Mouse (Mus musculus) gastrocnemius, postnatal 14 days (tissue): ENCODE results near the gene Mgat4b. TPM values are rescaled to one million over a fixed set of nuclear protein-coding genes. Genes with fewer than 3 reads are reported as not detected.

Experiments
- DNase-seq: peaks from one replicate; pipeline ENCODE4 v3.0.0; 2021; ENCODE audit warnings: mixed read lengths
- intact Hi-C: fragments of 180-260 bp; cut with DNase I; formaldehyde crosslinking; loops from one replicate; pipeline ENCODE4 v1.15.1; 2025; ENCODE audit warnings: low total_unique reads
- total RNA-seq, 2 experiments: library from RNA; stranded (reverse); gene quantifications; 2 replicates each; pipeline ENCODE4 v1.2.3; 2021

Mgat4b gene
- total RNA-seq, 2 experiments from 2014 or later = 24.8 to 25.5 TPM

DNA sequence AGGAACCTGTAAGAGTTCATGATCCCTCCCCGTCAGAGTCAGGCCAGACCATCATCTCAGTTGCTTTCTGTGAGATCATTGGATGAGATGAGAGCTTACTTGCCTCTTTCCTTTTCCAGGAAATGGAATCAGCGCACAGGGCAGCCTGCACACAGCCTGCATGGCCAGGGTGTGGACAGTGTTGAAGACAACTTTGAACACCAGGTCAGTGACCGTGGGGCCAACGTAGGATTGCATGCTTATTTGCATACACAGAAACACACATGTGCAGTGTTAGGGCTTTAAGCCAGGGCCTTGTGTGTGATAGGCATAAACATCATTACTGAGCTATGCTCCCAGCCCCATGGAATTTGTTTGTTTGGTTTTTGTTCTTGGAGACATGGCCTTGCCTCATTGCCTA lies 13.2 kb upstream of the Mgat4b start:
- intact Hi-C loops = no loop called here
- DNase-seq = no peak

- intact Hi-C loops = no loop called here
- no peak for DNase-seq
These were observed 12.4 kb upstream of the Mgat4b start for GRCm38 (mm10) chr11:50198219-50198846.

- intact Hi-C loops = no loop called here
- DNase-seq = no peak
These were observed 11.8 kb upstream of the Mgat4b start for GRCm38 (mm10) chr11:50198916-50199315.

- no peak for DNase-seq
- intact Hi-C loops = no loop called here
These were observed 10.1 kb upstream of the Mgat4b start for GRCm38 (mm10) chr11:50200613-50201012.

DNA sequence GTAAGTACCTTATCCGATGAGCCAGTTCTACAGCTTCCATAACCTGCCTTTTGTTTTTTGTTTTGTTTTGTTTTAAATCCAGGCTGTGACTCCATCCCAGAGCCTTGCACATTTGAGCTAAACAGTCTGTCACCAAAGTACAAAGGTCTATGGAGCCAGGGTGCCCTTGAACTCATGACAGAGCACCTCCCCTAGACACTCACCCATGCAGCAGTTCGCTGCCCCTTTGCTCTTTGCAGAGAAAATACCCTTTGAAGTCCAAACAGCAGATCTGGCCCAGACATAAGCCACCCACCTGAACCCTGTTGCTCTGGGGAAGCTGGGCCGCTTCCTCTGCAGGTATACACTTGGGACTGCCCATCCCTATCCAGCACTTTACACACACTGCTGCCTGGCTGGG lies 9.1 kb upstream of the Mgat4b start:
- no peak for DNase-seq
- intact Hi-C loops = no loop called here

- intact Hi-C loops = no loop called here
- no peak for DNase-seq
These were observed 7.3 kb upstream of the Mgat4b start for GRCm38 (mm10) chr11:50203302-50203827.

DNA sequence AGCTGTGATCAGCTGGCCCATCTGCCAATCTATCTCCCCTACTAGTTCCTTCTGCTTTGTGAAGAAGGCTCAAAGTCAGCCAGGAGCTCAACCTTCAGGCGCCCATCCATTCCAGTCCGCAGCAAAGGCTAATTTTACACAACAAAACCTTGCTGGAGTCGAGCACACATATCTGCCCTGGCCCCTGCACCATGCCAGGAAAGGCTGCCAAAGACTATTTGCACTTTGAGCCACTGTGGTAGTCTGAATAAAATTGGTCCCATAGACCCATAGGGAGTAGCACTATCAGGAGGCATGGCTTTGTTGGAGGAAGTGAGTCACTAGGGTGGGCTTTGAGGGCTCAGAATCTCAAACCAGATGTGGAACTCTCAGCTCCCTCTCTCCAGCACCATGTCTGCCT lies 5.3 kb upstream of the Mgat4b start:
- DNase-seq = no peak
- intact Hi-C loops = no loop called here

GRCm38 (mm10) chr11:50206037-50206436 lies 4.7 kb upstream of the Mgat4b start:
- DNase-seq = no peak
- intact Hi-C loops = no loop called here

- no peak for DNase-seq
- intact Hi-C loops = no loop called here
These were observed 3.3 kb upstream of the Mgat4b start for GRCm38 (mm10) chr11:50207344-50207743.

GRCm38 (mm10) chr11:50208039-50208438 lies 2.7 kb upstream of the Mgat4b start:
- intact Hi-C loops = no loop called here
- DNase-seq = no peak

DNA sequence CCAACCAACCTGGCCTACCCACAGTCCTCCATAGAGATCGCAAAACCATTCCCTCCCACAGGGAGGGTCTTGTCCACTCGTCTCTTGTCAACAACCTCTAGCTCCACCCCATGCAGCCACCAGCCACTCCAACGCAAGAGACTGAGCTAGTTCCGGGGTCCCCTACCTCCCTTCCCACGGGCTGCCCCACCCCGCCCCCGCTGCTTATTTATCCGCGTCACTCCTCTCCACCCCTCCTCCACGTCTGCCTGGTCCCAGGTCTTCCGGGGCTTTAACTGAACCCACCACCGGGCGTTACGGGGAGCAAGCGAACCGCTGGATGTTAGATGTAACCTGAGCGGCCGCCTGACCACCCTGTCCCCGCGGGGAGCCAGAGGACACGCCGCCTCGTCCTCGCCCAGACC lies 587 bp upstream of the Mgat4b start:
- peak; percentile 95 for DNase-seq
- intact Hi-C loops = no loop called here

DNA sequence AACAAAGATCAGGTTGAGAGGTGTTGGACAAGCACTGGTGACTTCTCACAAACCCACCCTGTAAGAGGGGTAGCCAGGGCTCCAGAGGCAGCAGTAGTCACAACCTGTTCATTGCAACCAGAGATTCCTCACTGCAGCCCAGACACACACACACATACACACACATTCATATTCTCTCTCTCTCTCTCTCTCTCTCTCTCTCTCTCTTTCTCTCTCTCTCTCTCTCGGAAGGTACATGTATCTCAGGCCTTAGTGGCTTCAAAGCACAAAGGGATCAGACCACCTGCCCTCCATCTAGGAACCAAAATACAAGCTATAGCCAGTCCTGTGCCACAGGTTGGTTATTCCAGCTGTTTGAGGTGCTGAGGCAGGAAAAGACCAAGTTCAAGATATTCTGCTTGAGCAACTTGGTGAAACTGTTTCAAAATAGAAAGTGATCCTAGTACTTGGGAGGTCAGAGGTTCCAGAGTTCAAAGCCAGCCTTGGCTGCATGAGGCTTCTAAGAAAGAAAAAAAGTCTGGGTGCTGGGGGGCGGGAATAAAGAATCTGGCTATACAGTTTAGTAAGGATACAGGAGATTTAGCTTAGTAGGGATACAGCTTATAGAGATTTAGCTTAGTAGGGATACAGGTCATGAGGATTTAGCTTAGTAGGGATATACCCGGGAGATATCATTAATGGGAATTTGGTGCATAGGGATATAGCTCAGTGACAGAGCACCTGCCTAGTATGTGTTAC lies 801 bp downstream of the Mgat4b start:
- DNase-seq = no peak
- intact Hi-C loops = no loop called here

GRCm38 (mm10) chr11:50212060-50212739 lies 1.5 kb downstream of the Mgat4b start:
- DNase-seq = no peak
- intact Hi-C loops = no loop called here

DNA sequence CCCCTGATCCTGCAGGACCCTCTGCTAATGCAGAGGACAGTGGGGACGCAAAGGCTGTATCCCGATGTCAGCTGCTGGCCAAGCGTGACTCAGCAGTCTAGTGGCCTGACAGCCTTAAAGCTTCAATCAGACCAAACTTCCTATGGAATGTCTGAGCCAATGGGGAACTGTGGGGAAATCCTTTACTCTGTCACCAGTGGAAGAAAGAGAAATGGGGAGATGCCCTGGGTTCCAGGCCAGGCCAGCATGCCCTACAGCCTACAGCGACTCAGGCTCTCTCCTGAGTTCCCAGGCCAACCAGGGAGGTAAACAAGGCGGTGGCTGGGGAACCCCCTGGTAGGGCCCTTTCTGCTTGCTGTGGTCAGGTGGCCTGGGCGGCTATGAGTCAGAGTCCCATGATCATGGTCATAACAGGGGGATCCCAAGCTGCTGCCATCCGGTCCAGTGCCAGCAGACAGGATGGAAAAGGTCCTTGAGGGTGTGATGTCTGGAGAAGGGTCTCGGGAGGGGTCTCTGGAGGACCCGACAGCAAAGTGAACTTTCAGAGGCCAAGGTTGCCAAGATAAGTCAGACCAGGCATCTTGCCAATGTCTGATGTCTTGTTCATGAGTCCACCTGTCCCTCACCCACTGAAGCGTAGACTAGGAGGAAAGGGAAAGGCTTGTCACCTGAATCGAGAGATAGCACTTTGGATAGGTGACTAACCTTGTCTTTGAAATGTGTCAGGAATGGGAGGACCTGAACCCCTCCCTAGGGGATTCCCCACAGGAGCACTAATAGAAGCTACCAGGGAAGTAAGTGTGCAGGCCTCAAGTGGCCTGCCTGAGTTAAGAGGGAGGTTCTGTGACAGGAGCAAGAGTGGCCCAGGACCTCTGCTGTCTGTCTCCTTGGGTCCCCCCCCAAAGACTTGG lies 2.4 kb downstream of the Mgat4b start:
- intact Hi-C loops = no loop called here

DNA sequence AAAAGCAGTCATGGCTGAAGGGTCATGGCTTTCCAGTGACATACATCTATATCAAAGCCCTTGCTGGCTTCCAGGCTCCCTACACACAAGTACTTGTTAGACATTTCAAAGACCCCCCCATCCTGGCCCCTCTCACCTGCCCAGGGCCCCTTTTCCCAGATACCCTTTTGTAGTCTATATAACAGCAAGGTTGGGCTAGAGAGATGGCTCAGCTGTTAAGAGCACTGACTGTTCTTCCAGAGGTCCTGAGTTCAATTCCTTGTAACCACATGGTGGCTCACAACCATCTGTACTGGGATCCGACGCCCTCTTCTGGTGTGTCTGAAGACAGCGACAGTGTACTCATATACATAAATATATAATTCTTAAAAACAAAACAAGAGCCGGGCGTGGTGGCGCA lies 3.9 kb downstream of the Mgat4b start:
- intact Hi-C loops = loop anchor here (5.0 kb wide), 1 partner anchor 37 kb away; no protein-coding TSS in a partner anchor
- no peak for DNase-seq

More for the DNA sequence above, 2.4 kb downstream of the Mgat4b start:
- peak; percentile 80 for DNase-seq

DNA sequence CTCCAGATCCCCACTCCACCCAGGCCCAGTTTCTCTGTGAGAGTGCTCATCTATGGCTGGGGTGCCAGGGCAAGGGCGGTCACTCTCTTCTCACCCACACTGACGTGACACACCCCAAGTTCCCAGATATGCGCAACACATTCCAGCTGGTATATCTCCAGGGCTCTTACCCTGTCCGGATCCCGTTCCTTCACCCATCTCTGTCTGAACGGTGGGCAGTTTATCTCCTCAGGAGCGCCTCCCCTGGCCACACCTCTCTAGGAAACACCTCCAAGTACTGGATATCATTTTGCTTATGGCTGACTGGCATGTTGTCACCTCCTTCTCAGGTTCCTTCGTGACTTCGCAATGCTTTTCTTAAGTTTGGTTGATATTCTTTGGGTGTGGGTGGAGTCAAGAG lies 4.9 kb downstream of the Mgat4b start:
- intact Hi-C loops = loop anchor here (5.0 kb wide), 1 partner anchor 38 kb away; no protein-coding TSS in a partner anchor
- DNase-seq = no peak

DNA sequence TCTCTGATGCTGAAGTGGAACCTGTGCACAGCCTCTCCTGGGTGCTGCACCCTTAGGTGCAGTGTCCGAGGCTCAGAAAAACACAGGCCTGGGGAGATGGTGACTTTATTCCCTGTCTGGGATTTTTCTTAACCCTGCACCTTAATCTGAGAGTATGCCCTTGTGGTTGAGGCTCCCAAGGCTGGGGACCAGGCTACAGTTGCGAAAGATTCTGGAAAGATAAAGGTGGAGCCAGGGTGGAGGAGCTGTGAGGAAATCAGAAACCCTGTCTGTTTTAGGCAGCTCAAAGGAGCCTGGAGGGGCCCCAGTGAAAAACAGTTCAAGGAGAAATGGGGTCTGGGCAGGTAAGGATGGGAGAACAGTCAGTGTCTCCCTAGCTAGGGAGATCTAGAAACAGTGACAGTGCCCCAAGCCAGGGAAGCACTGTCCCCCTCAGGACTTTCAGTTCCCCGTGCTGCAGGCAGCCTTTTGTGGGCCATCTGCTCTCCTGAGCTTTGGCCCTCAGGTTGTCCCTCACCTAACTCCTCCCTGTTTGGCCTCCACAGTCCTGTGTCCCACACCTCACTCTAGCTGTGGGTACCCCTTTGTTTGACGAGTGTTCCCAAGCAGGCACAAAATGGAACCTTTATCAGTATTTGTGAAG lies 6.2 kb downstream of the Mgat4b start:
- intact Hi-C loops = loop anchor here (5.0 kb wide), 1 partner anchor 40 kb away; no protein-coding TSS in a partner anchor
- no peak for DNase-seq

- DNase-seq = no peak
- intact Hi-C loops = loop anchor here (5.0 kb wide), 1 partner anchor 41 kb away; no protein-coding TSS in a partner anchor
These were observed 7.1 kb downstream of the Mgat4b start for GRCm38 (mm10) chr11:50217811-50218210.

DNA sequence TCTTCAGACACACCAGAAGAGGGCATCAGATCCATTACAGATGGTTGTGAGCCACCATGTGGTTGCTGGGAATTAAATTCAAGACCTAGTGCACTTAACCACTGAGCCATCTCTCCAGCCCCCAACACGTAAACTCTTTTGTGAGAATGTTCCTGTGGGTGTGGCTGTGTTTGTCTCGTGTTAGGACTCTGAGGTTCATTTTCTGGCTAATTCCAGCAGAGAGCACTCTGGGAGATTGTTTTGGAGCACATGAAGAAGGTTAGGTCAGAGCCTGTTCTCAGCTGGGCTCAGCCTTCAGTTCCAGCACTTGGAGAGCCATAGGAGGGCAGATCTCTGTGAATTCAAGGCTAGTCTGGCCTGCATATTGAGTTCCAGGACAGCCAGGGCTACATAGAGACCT lies 9.1 kb downstream of the Mgat4b start:
- intact Hi-C loops = loop anchor here (5.0 kb wide), 1 partner anchor 43 kb away; no protein-coding TSS in a partner anchor
- DNase-seq = no peak
